Mouse (Mus musculus): ENCODE data around the gene Cxcr4.

DNA sequence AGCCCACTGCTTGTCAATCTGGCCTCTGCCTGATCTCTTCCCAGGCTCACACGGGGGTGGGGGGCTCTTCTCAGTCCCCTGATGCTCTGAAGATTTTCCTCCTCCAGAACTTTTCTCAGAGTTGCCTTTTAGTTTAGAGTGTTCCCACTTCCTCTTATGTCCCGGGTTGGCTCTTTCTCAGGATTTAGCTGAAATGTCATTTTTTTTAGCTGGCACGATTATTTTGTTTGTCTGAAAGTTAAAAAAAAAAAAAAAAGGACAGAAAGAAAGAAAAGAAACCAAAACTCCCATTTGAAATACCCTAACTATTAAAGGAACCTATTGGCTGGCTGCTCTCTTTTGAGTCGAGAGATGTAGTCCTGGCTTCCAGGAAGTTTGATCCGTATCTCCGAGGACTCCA, 40.4 kb upstream of the Cxcr4 start:
- TF ChIP-seq CTCF (IDR thresholded peaks at IDR 0.05; ENCODE audit: borderline replicate concordance, insufficient read depth, low read depth, low read length) (no peak), POLR2A (IDR thresholded peaks at IDR 0.05; ENCODE audit: borderline replicate concordance, insufficient read depth, low read length) (no peak)
